Mouse (Mus musculus) adrenal gland, postnatal 10 days (tissue): ENCODE measurements around the gene Slc35f3. TPM values are rescaled to one million over a fixed set of nuclear protein-coding genes. Genes with fewer than 3 reads are reported as not detected.

Experiments used
- DNase-seq: peaks from one replicate; pipeline ENCODE4 v3.0.0; 2021; ENCODE audit warnings: mixed read lengths
- long read RNA-seq, 2 experiments: library from polyadenylated mRNA; stranded (forward); transcript quantifications; one replicate each; pipeline ENCODE4 v2.0.0; 2021
- total RNA-seq, 2 experiments: library from RNA; stranded (reverse); gene quantifications; 2 replicates each; pipeline ENCODE4 v1.2.3; 2021

Slc35f3 gene
- 1 to 10 TPM; 1.2 to 1.5 TPM for total RNA-seq
- long read RNA-seq, experiment 1, partial matches to known transcripts = 0 of 1 reads
- long read RNA-seq, experiment 1, other reads (novel, unspliced or antisense) = 1 of 1 reads
- long read RNA-seq, experiment 2, partial matches to known transcripts = 0 of 2 reads
- long read RNA-seq, experiment 2, other reads (novel, unspliced or antisense) = 2 of 2 reads

GRCm38 (mm10) chr8:126298296-126299093, at the start of gene Slc35f3:
Slc35f3 (plus strand) TSS chr8:126298558.
- peak; percentile 56 for DNase-seq

DNA sequence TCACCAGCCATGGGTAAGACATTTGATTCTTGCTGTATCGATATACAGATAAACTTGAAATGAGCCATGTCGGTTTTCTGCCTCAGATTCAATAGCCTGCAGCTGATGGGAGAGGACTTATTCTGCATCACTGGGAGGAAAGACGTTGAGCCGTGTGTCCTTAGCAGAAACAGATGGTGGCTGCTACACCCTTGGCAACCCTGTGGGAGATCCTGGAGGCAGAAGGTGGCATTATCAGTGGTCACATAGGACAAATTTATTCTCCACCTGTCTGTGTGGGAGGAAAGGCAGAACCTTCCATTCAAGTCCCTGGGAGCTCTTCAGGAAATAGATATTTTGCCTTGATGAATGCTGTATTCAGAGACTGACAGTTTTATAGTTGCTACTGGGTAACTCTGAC, 47.9 kb upstream of the Slc35f3 start:
- DNase-seq = no peak

GRCm38 (mm10) chr8:126256585-126257391, 41.6 kb upstream of the Slc35f3 start:
- no peak for DNase-seq

GRCm38 (mm10) chr8:126257392-126257681, 41.0 kb upstream of the Slc35f3 start:
- DNase-seq = no peak

DNA sequence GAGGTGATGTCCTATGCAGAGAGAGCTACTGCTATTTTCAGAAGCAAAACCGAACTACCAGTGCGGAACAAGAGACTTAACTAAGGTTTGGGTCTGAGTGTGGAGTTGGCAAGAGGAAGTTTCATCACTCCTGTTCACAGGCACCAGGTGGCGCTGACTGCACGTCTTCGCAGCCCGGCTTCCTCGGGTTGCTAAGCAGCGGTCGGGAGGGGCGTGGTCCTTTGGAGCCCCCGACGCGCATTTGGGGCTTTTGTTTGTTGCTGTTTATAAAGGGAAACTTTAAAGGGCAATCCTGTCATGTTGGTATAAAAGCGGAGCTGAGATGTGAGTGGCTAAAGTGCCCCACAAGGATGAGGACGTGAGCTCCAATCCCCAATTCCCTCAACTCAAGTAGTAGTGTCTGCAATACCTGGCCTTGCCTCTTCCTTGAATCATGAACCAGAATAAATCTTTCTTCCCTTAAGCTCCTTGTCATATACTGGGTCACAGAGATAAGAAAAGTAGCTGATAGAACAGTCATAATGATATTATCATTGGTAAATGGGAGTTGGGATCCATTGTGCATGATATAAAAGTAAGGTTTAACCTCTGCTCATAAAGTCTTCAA, 40.1 kb upstream of the Slc35f3 start:
- DNase-seq = peak; percentile 86

GRCm38 (mm10) chr8:126265186-126265585, 33.2 kb upstream of the Slc35f3 start:
- no peak for DNase-seq

- peak; percentile 42 for DNase-seq
Measured at GRCm38 (mm10) chr8:126267118-126267517, 31.2 kb upstream of the Slc35f3 start.

- no peak for DNase-seq
Measured at GRCm38 (mm10) chr8:126269733-126270132, 28.6 kb upstream of the Slc35f3 start.

GRCm38 (mm10) chr8:126272445-126272844, 25.9 kb upstream of the Slc35f3 start:
- no peak for DNase-seq

DNA sequence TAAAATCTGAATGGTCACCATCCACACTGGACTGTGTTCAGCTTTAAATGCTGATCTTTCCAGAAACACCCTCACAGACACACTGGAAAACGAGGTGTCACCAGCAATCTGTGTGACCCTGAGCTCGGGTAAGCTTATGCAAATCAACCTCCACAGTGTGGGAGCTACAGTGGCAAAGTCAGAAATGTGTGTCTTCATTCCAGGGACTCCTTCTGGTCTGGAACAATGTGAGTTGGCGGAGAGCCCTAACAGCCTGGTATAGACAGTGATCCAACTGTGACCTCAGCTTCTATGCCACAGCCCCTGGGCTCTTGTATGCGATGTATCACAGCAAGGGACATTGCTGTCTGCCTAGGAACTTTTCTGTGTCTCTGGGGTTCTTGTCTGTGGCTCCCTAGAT, 25.3 kb upstream of the Slc35f3 start:
- DNase-seq = no peak

- peak; percentile 73 for DNase-seq
Measured at GRCm38 (mm10) chr8:126274866-126275360, 23.4 kb upstream of the Slc35f3 start.

GRCm38 (mm10) chr8:126275886-126276285, 22.5 kb upstream of the Slc35f3 start:
- peak; percentile 43 for DNase-seq

GRCm38 (mm10) chr8:126291951-126292350, 6.4 kb upstream of the Slc35f3 start:
- peak; percentile 72 for DNase-seq

DNA sequence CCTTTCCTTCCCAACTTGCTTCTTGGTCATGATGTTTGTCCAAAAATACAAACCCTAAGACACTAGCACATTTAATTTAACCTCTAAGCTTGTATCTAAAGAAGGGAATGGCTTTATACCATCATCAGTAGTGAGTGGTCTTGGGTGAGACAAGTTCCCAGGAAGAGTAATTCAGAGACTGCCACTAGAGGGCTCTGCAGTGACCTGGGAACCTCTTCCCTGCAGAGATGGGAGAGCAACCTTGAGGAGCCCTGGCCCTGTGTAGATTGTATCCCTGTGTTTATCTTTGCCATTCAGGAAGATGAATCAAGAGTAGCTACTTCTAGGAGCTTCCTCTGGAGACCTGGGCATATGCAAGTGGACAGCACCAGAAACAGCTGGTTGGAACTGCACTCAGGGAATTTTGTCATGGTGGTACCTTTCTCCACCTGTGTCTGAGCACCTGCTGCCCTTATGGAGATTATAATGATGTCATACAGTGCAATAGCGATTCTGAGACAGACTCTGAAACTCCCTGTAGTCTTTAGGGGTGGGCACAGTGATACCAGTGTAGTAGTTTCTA, 993 bp upstream of the Slc35f3 start:
- peak; percentile 69 for DNase-seq

- no peak for DNase-seq
Measured at GRCm38 (mm10) chr8:126299333-126299732, 975 bp downstream of the Slc35f3 start.

DNA sequence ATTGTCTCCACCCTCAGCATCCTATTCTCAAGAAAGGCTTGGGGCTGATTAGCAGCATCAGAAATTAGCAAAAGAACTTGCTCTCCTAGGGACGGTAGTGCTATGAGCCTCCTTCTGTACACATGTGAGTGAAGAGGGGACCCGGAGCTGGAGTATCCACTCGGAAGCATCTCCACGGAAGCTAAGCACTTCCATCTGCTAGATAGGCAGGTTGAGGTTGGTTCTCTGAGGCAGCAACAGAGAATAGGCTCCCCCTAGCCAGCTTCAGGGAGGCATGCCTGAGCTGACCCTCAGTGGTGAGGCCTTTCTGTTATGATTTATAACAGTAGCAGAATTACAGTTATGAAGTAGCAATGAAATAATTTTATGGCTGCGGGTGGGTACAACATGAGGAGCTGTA, 2.0 kb downstream of the Slc35f3 start:
- DNase-seq = no peak

GRCm38 (mm10) chr8:126301580-126301979, 3.2 kb downstream of the Slc35f3 start:
- DNase-seq = no peak

DNA sequence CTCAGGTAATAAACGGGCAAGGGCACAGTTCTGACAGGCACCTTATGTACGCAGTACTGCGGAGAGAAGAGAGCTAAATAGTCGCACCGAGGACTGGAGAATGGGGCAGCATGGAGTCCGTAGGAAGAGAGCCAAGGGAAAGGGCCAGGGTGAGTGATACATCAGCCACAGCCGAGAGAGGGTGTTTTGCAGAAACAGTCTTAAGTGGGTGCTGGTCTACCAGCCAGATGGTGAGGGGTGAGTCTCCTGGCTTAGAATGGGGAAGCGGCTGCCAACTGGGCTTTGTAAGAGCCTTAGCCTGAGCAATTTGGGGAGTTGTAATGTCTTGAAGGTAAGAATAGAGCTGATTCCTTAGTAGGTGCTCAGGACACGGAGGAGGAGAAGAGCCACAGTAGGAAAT, 8.8 kb downstream of the Slc35f3 start:
- DNase-seq = no peak

DNA sequence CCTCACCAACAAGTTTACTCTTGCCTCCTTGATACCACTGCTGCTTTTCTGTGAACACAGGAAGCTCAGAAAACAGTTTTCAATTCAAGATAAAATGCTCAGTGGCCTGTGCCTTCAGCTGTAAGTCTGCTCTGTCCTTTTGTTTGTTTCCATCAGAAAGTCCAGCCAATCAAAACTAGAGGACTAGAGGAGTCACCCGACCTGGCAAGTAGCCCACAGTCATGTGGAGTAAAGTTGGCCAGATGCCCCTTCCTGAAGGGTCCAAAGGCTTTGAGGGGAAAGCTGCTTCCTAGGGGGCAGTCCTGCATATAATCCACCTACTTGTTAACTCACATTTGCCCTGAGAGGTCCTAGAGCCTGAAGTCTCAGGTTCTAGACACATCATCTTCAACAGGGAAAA, 10.7 kb downstream of the Slc35f3 start:
- DNase-seq = peak; percentile 74

- DNase-seq = no peak
Measured at GRCm38 (mm10) chr8:126324931-126325330, 26.6 kb downstream of the Slc35f3 start.

- no peak for DNase-seq
Measured at GRCm38 (mm10) chr8:126326136-126326535, 27.8 kb downstream of the Slc35f3 start.

GRCm38 (mm10) chr8:126326731-126327130, 28.4 kb downstream of the Slc35f3 start:
- no peak for DNase-seq
